Mouse (Mus musculus): ENCODE measurements around the gene Fam168b. TPM values are rescaled to one million over a fixed set of nuclear protein-coding genes. Genes with fewer than 3 reads are reported as not detected.

The Fam168b gene
- polyA plus RNA-seq, 1 experiment from 2014 or later: 124 TPM

- Histone ChIP-seq H3K27ac (no peak overlapping the region), H3K4me1 (replicated peaks) (peaks cover 30% of the 10 kb centered on the region), H3K27me3 (0 out of 2 replicates have a peak, but pooled peaks cover 2% of the 10 kb centered on the region), H3K9ac (no peak overlapping the region; the same call in 1 of the 2 replicates), H3K4me3 (no peak overlapping the region), H3K36me3 (no peaks in the 10 kb centered on the region), H3K4me2 (no peak overlapping the region), H3K9me3 (no peaks in the 10 kb centered on the region)
- no peak for ATAC-seq (ENCODE audit: low FRiP score)
- 83% methylated on average over 3 of the region's 3 CpGs for WGBS
These were observed 4.2 kb upstream of the Fam168b start for GRCm38 (mm10) chr1:34847070-34847469.

- ATAC-seq (ENCODE audit: low FRiP score): peak; percentile 91
- 0 out of 2 replicates have a peak, but pooled peaks cover 2% of the 10 kb centered on the region for H3K27me3 ChIP-seq
These were observed 440 bp downstream of the Fam168b start for GRCm38 (mm10) chr1:34842389-34842861.

GRCm38 (mm10) chr1:34841709-34842388, 1.0 kb downstream of the Fam168b start:
- no peak for ATAC-seq (ENCODE audit: low FRiP score)
- WGBS: 1% methylated on average over 12 of the region's 12 CpGs

More at GRCm38 (mm10) chr1:34842389-34842861, 440 bp downstream of the Fam168b start:
- H3K4me2 ChIP-seq: peak overlapping the region; percentile 88
- peak overlapping the region; percentile 98 for H3K27ac ChIP-seq
- WGBS: under 1% methylated on average over 48 of the region's 51 CpGs
- peak overlapping the region; percentile 95 for H3K9ac ChIP-seq
- H3K4me1 ChIP-seq (replicated peaks): peaks cover 44% of the 10 kb centered on the region
- no peaks in the 10 kb centered on the region for H3K9me3 ChIP-seq
- peaks cover 2% of the 10 kb centered on the region; the same call in 1 of the 2 replicates for H3K36me3 ChIP-seq
- peak overlapping the region; percentile 74 for H3K4me3 ChIP-seq

GRCm38 (mm10) chr1:34839241-34839640, 3.6 kb downstream of the Fam168b start:
- Histone ChIP-seq H3K27ac (no peak overlapping the region), H3K27me3 (no peaks in the 10 kb centered on the region), H3K4me3 (no peak overlapping the region), H3K4me1 (replicated peaks) (peaks cover 60% of the 10 kb centered on the region), H3K4me2 (no peak overlapping the region), H3K36me3 (peaks cover 20% of the 10 kb centered on the region), H3K9me3 (no peaks in the 10 kb centered on the region), H3K9ac (peak overlapping the region; percentile 31; the same call in 1 of the 2 replicates)
- ATAC-seq (ENCODE audit: low FRiP score): no peak
- WGBS: 63% methylated on average over 12 of the region's 12 CpGs

More at GRCm38 (mm10) chr1:34841709-34842388, 1.0 kb downstream of the Fam168b start:
- peaks cover 48% of the 10 kb centered on the region for H3K4me1 ChIP-seq (replicated peaks)
- peak overlapping the region; percentile 98 for H3K27ac ChIP-seq
- H3K9ac ChIP-seq: peak overlapping the region; percentile 95
- H3K9me3 ChIP-seq: no peaks in the 10 kb centered on the region
- 0 out of 2 replicates have a peak, but pooled peaks cover 2% of the 10 kb centered on the region for H3K27me3 ChIP-seq
- peak overlapping the region; percentile 74 for H3K4me3 ChIP-seq
- H3K4me2 ChIP-seq: peak overlapping the region; percentile 88
- peaks cover 2% of the 10 kb centered on the region; the same call in 1 of the 2 replicates for H3K36me3 ChIP-seq

GRCm38 (mm10) chr1:34837951-34838689, 4.7 kb downstream of the Fam168b start:
- no peak overlapping the region for H3K4me3 ChIP-seq
- peaks cover 56% of the 10 kb centered on the region for H3K4me1 ChIP-seq (replicated peaks)
- peak overlapping the region; percentile 29; the same call in 1 of the 2 replicates for H3K9ac ChIP-seq
- no peak overlapping the region for H3K27ac ChIP-seq
- H3K36me3 ChIP-seq: peaks cover 21% of the 10 kb centered on the region
- H3K27me3 ChIP-seq: no peaks in the 10 kb centered on the region
- ATAC-seq (ENCODE audit: low FRiP score): no peak
- 61% methylated on average over 6 of the region's 6 CpGs for WGBS
- no peak overlapping the region for H3K4me2 ChIP-seq
- H3K9me3 ChIP-seq: no peaks in the 10 kb centered on the region

GRCm38 (mm10) chr1:34834904-34835303, 8.0 kb downstream of the Fam168b start:
- H3K4me2 ChIP-seq: no peak overlapping the region
- H3K36me3 ChIP-seq: peaks cover 29% of the 10 kb centered on the region
- peaks cover 54% of the 10 kb centered on the region for H3K4me1 ChIP-seq (replicated peaks)
- H3K9me3 ChIP-seq: no peaks in the 10 kb centered on the region
- no peak overlapping the region for H3K9ac ChIP-seq
- H3K27ac ChIP-seq: no peak overlapping the region
- no peaks in the 10 kb centered on the region for H3K27me3 ChIP-seq
- H3K4me3 ChIP-seq: no peak overlapping the region
- WGBS: 94% methylated on average over 2 of the region's 2 CpGs
- ATAC-seq (ENCODE audit: low FRiP score): no peak

GRCm38 (mm10) chr1:34831381-34831780, 11.5 kb downstream of the Fam168b start:
- Histone ChIP-seq H3K4me1 (replicated peaks) (peaks cover 45% of the 10 kb centered on the region), H3K4me3 (no peak overlapping the region), H3K9me3 (no peaks in the 10 kb centered on the region), H3K9ac (no peak overlapping the region), H3K27me3 (no peaks in the 10 kb centered on the region), H3K4me2 (no peak overlapping the region), H3K27ac (no peak overlapping the region), H3K36me3 (peaks cover 51% of the 10 kb centered on the region)
- no peak for ATAC-seq (ENCODE audit: low FRiP score)
- 87% methylated on average over 1 of the region's 1 CpGs for WGBS

- Histone ChIP-seq H3K9me3 (no peaks in the 10 kb centered on the region), H3K27ac (no peak overlapping the region), H3K4me1 (replicated peaks) (peaks cover 41% of the 10 kb centered on the region), H3K4me2 (no peak overlapping the region), H3K9ac (no peak overlapping the region), H3K27me3 (no peaks in the 10 kb centered on the region), H3K4me3 (no peak overlapping the region), H3K36me3 (peaks cover 51% of the 10 kb centered on the region)
- no peak for ATAC-seq (ENCODE audit: low FRiP score)
- WGBS: 83% methylated on average over 2 of the region's 2 CpGs
These were observed 11.9 kb downstream of the Fam168b start for GRCm38 (mm10) chr1:34830934-34831333.

- peaks cover 53% of the 10 kb centered on the region for H3K36me3 ChIP-seq
- no peak overlapping the region for H3K4me2 ChIP-seq
- H3K9ac ChIP-seq: no peak overlapping the region
- H3K9me3 ChIP-seq: no peaks in the 10 kb centered on the region
- H3K27me3 ChIP-seq: no peaks in the 10 kb centered on the region
- H3K4me3 ChIP-seq: no peak overlapping the region
- ATAC-seq (ENCODE audit: low FRiP score): no peak
- 96% methylated on average over 5 of the region's 5 CpGs for WGBS
- H3K4me1 ChIP-seq (replicated peaks): peaks cover 33% of the 10 kb centered on the region
- no peak overlapping the region for H3K27ac ChIP-seq
These were observed 14.2 kb downstream of the Fam168b start for GRCm38 (mm10) chr1:34828528-34829294.

GRCm38 (mm10) chr1:34827900-34828299, 15.0 kb downstream of the Fam168b start:
- H3K9ac ChIP-seq: no peak overlapping the region
- peaks cover 33% of the 10 kb centered on the region for H3K4me1 ChIP-seq (replicated peaks)
- H3K36me3 ChIP-seq: peaks cover 61% of the 10 kb centered on the region
- H3K4me3 ChIP-seq: no peak overlapping the region
- H3K9me3 ChIP-seq: no peaks in the 10 kb centered on the region
- 90% methylated on average over 7 of the region's 7 CpGs for WGBS
- H3K27me3 ChIP-seq: no peaks in the 10 kb centered on the region
- ATAC-seq (ENCODE audit: low FRiP score): no peak
- H3K4me2 ChIP-seq: no peak overlapping the region
- no peak overlapping the region for H3K27ac ChIP-seq

- ATAC-seq (ENCODE audit: low FRiP score): no peak
- Histone ChIP-seq H3K9ac (no peak overlapping the region), H3K36me3 (peaks cover 69% of the 10 kb centered on the region), H3K4me3 (no peak overlapping the region), H3K27me3 (no peaks in the 10 kb centered on the region), H3K9me3 (no peaks in the 10 kb centered on the region), H3K4me2 (no peak overlapping the region), H3K4me1 (replicated peaks) (peaks cover 25% of the 10 kb centered on the region), H3K27ac (no peak overlapping the region)
- WGBS: 87% methylated on average over 9 of the region's 9 CpGs
These were observed 17.0 kb downstream of the Fam168b start for GRCm38 (mm10) chr1:34825909-34826308.

GRCm38 (mm10) chr1:34824208-34824607, 18.7 kb downstream of the Fam168b start:
- H3K9me3 ChIP-seq: no peaks in the 10 kb centered on the region
- H3K36me3 ChIP-seq: peaks cover 80% of the 10 kb centered on the region
- H3K27me3 ChIP-seq: no peaks in the 10 kb centered on the region
- ATAC-seq (ENCODE audit: low FRiP score): no peak
- H3K4me2 ChIP-seq: no peak overlapping the region
- 91% methylated on average over 8 of the region's 8 CpGs for WGBS
- no peak overlapping the region for H3K27ac ChIP-seq
- peaks cover 12% of the 10 kb centered on the region; the same call in 1 of the 2 replicates for H3K4me1 ChIP-seq (replicated peaks)
- no peak overlapping the region for H3K4me3 ChIP-seq
- no peak overlapping the region for H3K9ac ChIP-seq
